Mouse (Mus musculus): ENCODE results near the gene Nfasc. TPM values are rescaled to one million over a fixed set of nuclear protein-coding genes. Genes with fewer than 3 reads are reported as not detected.

The Nfasc gene
- polyA plus RNA-seq, 1 experiment from 2014 or later, result 3.5 TPM

- H3K4me2 ChIP-seq (replicated peaks), result no peak overlapping the region
- no peaks in the 10 kb centered on the region for H3K36me3 ChIP-seq
- ATAC-seq (ENCODE audit: insufficient number of reproducible peaks, insufficient read depth, low FRiP score, low TSS enrichment), result no peak
- H3K27me3 ChIP-seq, result no peaks in the 10 kb centered on the region
- H3K27ac ChIP-seq, result peak overlapping the region; percentile 24; the same call in 1 of the 2 replicates
- peaks cover 31% of the 10 kb centered on the region for H3K4me1 ChIP-seq
- WGBS, result 16% methylated on average over 6 of the region's 6 CpGs
- no peaks in the 10 kb centered on the region for H3K9me3 ChIP-seq
- H3K9ac ChIP-seq, result no peak overlapping the region
- no peak overlapping the region for H3K4me3 ChIP-seq
These were observed 182.6 kb downstream of the Nfasc start for GRCm38 (mm10) chr1:132559045-132559444.

GRCm38 (mm10) chr1:132557901-132558631, 183.5 kb downstream of the Nfasc start:
- ATAC-seq (ENCODE audit: insufficient number of reproducible peaks, insufficient read depth, low FRiP score, low TSS enrichment), result peak; percentile 49
- Histone ChIP-seq H3K9ac (no peak overlapping the region), H3K4me1 (peaks cover 31% of the 10 kb centered on the region)

GRCm38 (mm10) chr1:132543789-132544188, 197.8 kb downstream of the Nfasc start:
- H3K36me3 ChIP-seq, result no peaks in the 10 kb centered on the region
- no peak for ATAC-seq (ENCODE audit: insufficient number of reproducible peaks, insufficient read depth, low FRiP score, low TSS enrichment)
- no peak overlapping the region for H3K4me2 ChIP-seq (replicated peaks)
- H3K27ac ChIP-seq, result no peak overlapping the region
- 65% methylated on average over 8 of the region's 8 CpGs for WGBS
- no peak overlapping the region for H3K9ac ChIP-seq
- H3K9me3 ChIP-seq, result no peaks in the 10 kb centered on the region
- H3K4me3 ChIP-seq, result no peak overlapping the region
- peaks cover 23% of the 10 kb centered on the region for H3K4me1 ChIP-seq
- peaks cover 62% of the 10 kb centered on the region for H3K27me3 ChIP-seq

More at GRCm38 (mm10) chr1:132557901-132558631, 183.5 kb downstream of the Nfasc start:
- WGBS, result 30% methylated on average over 9 of the region's 9 CpGs
- Histone ChIP-seq H3K9me3 (no peaks in the 10 kb centered on the region), H3K27me3 (no peaks in the 10 kb centered on the region), H3K27ac (0 out of 2 replicates have a peak overlapping the region, but pooled peaks have one; percentile 17), H3K4me2 (replicated peaks) (no peak overlapping the region), H3K4me3 (no peak overlapping the region), H3K36me3 (no peaks in the 10 kb centered on the region)

GRCm38 (mm10) chr1:132542762-132543306, 198.8 kb downstream of the Nfasc start, which contains the start of gene Cntn2:
Gene Cntn2, minus strand, starts transcription at chr1:132543256.
- ATAC-seq (ENCODE audit: insufficient number of reproducible peaks, insufficient read depth, low FRiP score, low TSS enrichment), result peak; percentile 57; the same call in 1 of the 2 replicates
- Histone ChIP-seq H3K4me3 (peak within 1 kb of the TSS; percentile 34), H3K9ac (peak within 1 kb of the TSS; percentile 19; the same call in 1 of the 2 replicates), H3K4me1 (peaks cover 23% of the 10 kb centered on the region), H3K4me2 (replicated peaks) (peak within 1 kb of the TSS; percentile 58), H3K27me3 (peaks cover 64% of the 10 kb centered on the region), H3K27ac (no peak within 1 kb of the TSS), H3K9me3 (no peaks in the 10 kb centered on the region), H3K36me3 (no peaks in the 10 kb centered on the region)
- 2% methylated on average over 30 of the region's 30 CpGs for WGBS

GRCm38 (mm10) chr1:132541824-132542599, 199.6 kb downstream of the Nfasc start:
- 5% methylated on average over 5 of the region's 5 CpGs for WGBS
- Histone ChIP-seq H3K27ac (no peak overlapping the region), H3K27me3 (peaks cover 64% of the 10 kb centered on the region), H3K4me2 (replicated peaks) (peak overlapping the region; percentile 58), H3K4me3 (peak overlapping the region; percentile 34), H3K9me3 (no peaks in the 10 kb centered on the region), H3K9ac (peak overlapping the region; percentile 19; the same call in 1 of the 2 replicates), H3K36me3 (no peaks in the 10 kb centered on the region), H3K4me1 (peaks cover 23% of the 10 kb centered on the region)
- ATAC-seq (ENCODE audit: insufficient number of reproducible peaks, insufficient read depth, low FRiP score, low TSS enrichment), result no peak

- H3K9me3 ChIP-seq, result no peaks in the 10 kb centered on the region
- H3K4me3 ChIP-seq, result no peak overlapping the region
- peak overlapping the region; percentile 23; the same call in 1 of the 2 replicates for H3K4me2 ChIP-seq (replicated peaks)
- no peak overlapping the region for H3K9ac ChIP-seq
- WGBS, result 5% methylated on average over 14 of the region's 14 CpGs
- no peak; the same call in 1 of the 2 replicates for ATAC-seq (ENCODE audit: insufficient number of reproducible peaks, insufficient read depth, low FRiP score, low TSS enrichment)
- peaks cover 23% of the 10 kb centered on the region for H3K4me1 ChIP-seq
- H3K27ac ChIP-seq, result no peak overlapping the region
- H3K36me3 ChIP-seq, result no peaks in the 10 kb centered on the region
- H3K27me3 ChIP-seq, result peaks cover 64% of the 10 kb centered on the region
These were observed 200.3 kb downstream of the Nfasc start for GRCm38 (mm10) chr1:132541171-132541823.

- 58% methylated on average over 7 of the region's 7 CpGs for WGBS
- H3K4me2 ChIP-seq (replicated peaks), result 0 out of 2 replicates have a peak overlapping the region, but pooled peaks have one; percentile 23
- no peak overlapping the region for H3K4me3 ChIP-seq
- H3K27ac ChIP-seq, result no peak overlapping the region
- H3K9ac ChIP-seq, result no peak overlapping the region
- peaks cover 23% of the 10 kb centered on the region for H3K4me1 ChIP-seq
- no peak for ATAC-seq (ENCODE audit: insufficient number of reproducible peaks, insufficient read depth, low FRiP score, low TSS enrichment)
- H3K27me3 ChIP-seq, result peaks cover 64% of the 10 kb centered on the region
- H3K9me3 ChIP-seq, result no peaks in the 10 kb centered on the region
- no peaks in the 10 kb centered on the region for H3K36me3 ChIP-seq
These were observed 200.9 kb downstream of the Nfasc start for GRCm38 (mm10) chr1:132540701-132541100.

GRCm38 (mm10) chr1:132537736-132538135, 203.9 kb downstream of the Nfasc start:
- peaks cover 57% of the 10 kb centered on the region for H3K27me3 ChIP-seq
- H3K9ac ChIP-seq, result no peak overlapping the region
- no peak overlapping the region for H3K27ac ChIP-seq
- H3K4me1 ChIP-seq, result peaks cover 36% of the 10 kb centered on the region
- H3K4me2 ChIP-seq (replicated peaks), result no peak overlapping the region
- H3K4me3 ChIP-seq, result no peak overlapping the region
- H3K9me3 ChIP-seq, result no peaks in the 10 kb centered on the region
- no peak for ATAC-seq (ENCODE audit: insufficient number of reproducible peaks, insufficient read depth, low FRiP score, low TSS enrichment)
- WGBS, result 82% methylated on average over 5 of the region's 5 CpGs
- no peaks in the 10 kb centered on the region for H3K36me3 ChIP-seq

GRCm38 (mm10) chr1:132536416-132536815, 205.2 kb downstream of the Nfasc start:
- Histone ChIP-seq H3K4me1 (peaks cover 23% of the 10 kb centered on the region), H3K9me3 (no peaks in the 10 kb centered on the region), H3K9ac (no peak overlapping the region), H3K27me3 (peaks cover 50% of the 10 kb centered on the region), H3K36me3 (no peaks in the 10 kb centered on the region), H3K4me2 (replicated peaks) (no peak overlapping the region), H3K4me3 (no peak overlapping the region), H3K27ac (no peak overlapping the region)
- 85% methylated on average over 3 of the region's 3 CpGs for WGBS
- no peak for ATAC-seq (ENCODE audit: insufficient number of reproducible peaks, insufficient read depth, low FRiP score, low TSS enrichment)

- H3K9me3 ChIP-seq, result no peaks in the 10 kb centered on the region
- H3K4me3 ChIP-seq, result no peak overlapping the region
- 90% methylated on average over 4 of the region's 4 CpGs for WGBS
- H3K27ac ChIP-seq, result no peak overlapping the region
- H3K4me1 ChIP-seq, result peaks cover 23% of the 10 kb centered on the region
- H3K36me3 ChIP-seq, result no peaks in the 10 kb centered on the region
- H3K27me3 ChIP-seq, result peaks cover 41% of the 10 kb centered on the region
- no peak overlapping the region for H3K4me2 ChIP-seq (replicated peaks)
- ATAC-seq (ENCODE audit: insufficient number of reproducible peaks, insufficient read depth, low FRiP score, low TSS enrichment), result no peak
- H3K9ac ChIP-seq, result no peak overlapping the region
These were observed 206.1 kb downstream of the Nfasc start for GRCm38 (mm10) chr1:132535541-132535940.

GRCm38 (mm10) chr1:132533840-132534239, 207.8 kb downstream of the Nfasc start:
- H3K9me3 ChIP-seq, result no peaks in the 10 kb centered on the region
- H3K4me3 ChIP-seq, result no peak overlapping the region
- H3K27ac ChIP-seq, result no peak overlapping the region
- WGBS, result 5% methylated on average over 8 of the region's 8 CpGs
- no peaks in the 10 kb centered on the region for H3K36me3 ChIP-seq
- H3K4me1 ChIP-seq, result peaks cover 25% of the 10 kb centered on the region
- H3K9ac ChIP-seq, result no peak overlapping the region
- peaks cover 26% of the 10 kb centered on the region for H3K27me3 ChIP-seq
- no peak; the same call in 1 of the 2 replicates for ATAC-seq (ENCODE audit: insufficient number of reproducible peaks, insufficient read depth, low FRiP score, low TSS enrichment)
- peak overlapping the region; percentile 8 for H3K4me2 ChIP-seq (replicated peaks)

Measured in embryonic facial prominence, embryonic 12.5 days (tissue).